Mouse (Mus musculus): ENCODE results near the gene Cpm. TPM values are rescaled to one million over a fixed set of nuclear protein-coding genes. Genes with fewer than 3 reads are reported as not detected.

The Cpm gene
- total and polyA plus RNA-seq, 2 experiments, result 0.80 to 1.4 TPM

DNA sequence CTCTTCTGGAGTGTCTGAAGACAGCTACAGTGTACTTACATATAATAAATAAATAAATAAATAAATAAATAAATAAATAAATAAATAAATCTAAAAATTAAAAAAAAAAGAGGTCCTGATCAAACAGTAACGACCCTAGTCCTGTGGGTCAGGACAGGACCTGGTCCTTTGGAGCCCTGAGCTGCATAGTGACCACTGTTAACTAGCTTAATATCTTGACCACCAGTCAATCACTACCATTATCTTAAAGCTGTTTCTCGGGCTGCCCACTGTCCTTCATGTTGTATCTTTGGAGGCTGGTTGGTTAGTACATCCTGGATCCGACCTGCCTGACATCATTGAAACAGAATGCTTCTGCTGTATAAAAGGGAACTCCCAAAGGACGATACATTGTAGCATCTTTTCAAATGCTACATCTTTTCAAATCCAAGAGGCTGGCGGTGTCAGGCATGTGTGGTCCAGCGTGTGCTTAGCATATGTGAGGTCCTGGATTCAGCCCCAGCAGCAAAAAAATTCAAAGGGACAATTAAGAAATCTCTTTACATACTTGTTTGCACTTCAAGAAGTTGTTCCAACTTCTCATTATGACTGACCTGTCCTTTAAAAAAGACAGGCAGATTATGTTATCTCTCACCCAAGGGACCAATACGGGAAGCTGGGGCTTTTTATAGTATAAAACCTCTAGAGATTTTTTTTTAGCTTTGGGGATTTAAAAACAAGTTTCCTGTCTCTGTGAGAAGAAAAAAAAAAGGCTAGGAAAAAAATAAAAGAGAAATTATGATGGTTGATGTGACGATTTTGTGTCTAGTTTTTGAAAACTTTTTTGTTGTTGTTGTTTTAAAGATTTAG is 23.9 kb downstream of the Cpm start:
- TF ChIP-seq POLR2A (IDR thresholded peaks at IDR 0.05; ENCODE audit: extremely low read depth, insufficient read depth, low read length) (no peak), CTCF (IDR thresholded peaks at IDR 0.05; ENCODE audit: low read depth, low read length) (no peak)
- 87% methylated on average over 8 of the region's 8 CpGs for WGBS
- DNase-seq (ENCODE audit: extremely low read depth, low read depth, low spot score), result no peak
- H3K27ac ChIP-seq (replicated peaks; ENCODE audit: insufficient read depth, low read depth, low read length), result no peak overlapping the region
- H3K36me3 ChIP-seq (ENCODE audit: control insufficient read depth, insufficient read depth, low read length), result no peaks in the 10 kb centered on the region
- no peak overlapping the region for H3K4me3 ChIP-seq (ENCODE audit: insufficient read depth, low read depth, low read length)
- H3K27me3 ChIP-seq (ENCODE audit: control insufficient read depth, insufficient read depth, low read length), result no peaks in the 10 kb centered on the region
- H3K4me1 ChIP-seq (ENCODE audit: control insufficient read depth, insufficient read depth, low read length), result peaks cover 5% of the 10 kb centered on the region
- no peaks in the 10 kb centered on the region for H3K79me2 ChIP-seq (ENCODE audit: control insufficient read depth, insufficient read depth, low read length)
- no peak overlapping the region for H3K9ac ChIP-seq (ENCODE audit: low read depth, low read length)

DNA sequence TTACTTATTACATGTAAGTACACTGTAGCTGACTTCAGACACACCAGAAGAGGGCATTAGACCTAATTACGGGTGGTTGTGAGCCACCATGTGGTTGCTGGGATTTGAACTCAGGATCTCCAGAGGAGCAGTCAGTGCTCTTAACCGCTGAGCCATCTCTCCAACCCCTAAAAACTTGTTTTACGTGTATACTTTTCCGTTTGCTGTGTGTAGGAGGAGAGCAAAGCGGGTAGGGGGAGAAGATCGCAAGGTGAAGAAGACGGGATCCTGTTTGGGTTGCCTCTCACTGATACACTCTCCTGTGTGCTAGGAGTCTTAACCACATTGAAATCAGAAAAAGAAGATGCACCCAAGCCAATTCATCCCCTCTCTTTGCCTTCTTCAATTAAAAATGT is 24.5 kb downstream of the Cpm start:
- TF ChIP-seq POLR2A (IDR thresholded peaks at IDR 0.05; ENCODE audit: extremely low read depth, insufficient read depth, low read length), result no peak
- TF ChIP-seq CTCF (IDR thresholded peaks at IDR 0.05; ENCODE audit: low read depth, low read length), result no peak
- H3K79me2 ChIP-seq (ENCODE audit: control insufficient read depth, insufficient read depth, low read length), result no peaks in the 10 kb centered on the region
- DNase-seq (ENCODE audit: extremely low read depth, low read depth, low spot score), result no peak
- H3K4me1 ChIP-seq (ENCODE audit: control insufficient read depth, insufficient read depth, low read length), result peaks cover 5% of the 10 kb centered on the region
- H3K27me3 ChIP-seq (ENCODE audit: control insufficient read depth, insufficient read depth, low read length), result no peaks in the 10 kb centered on the region
- WGBS, result 93% methylated on average over 7 of the region's 7 CpGs
- H3K4me3 ChIP-seq (ENCODE audit: insufficient read depth, low read depth, low read length), result no peak overlapping the region
- no peaks in the 10 kb centered on the region for H3K36me3 ChIP-seq (ENCODE audit: control insufficient read depth, insufficient read depth, low read length)
- H3K27ac ChIP-seq (replicated peaks; ENCODE audit: insufficient read depth, low read depth, low read length), result no peak overlapping the region
- H3K9ac ChIP-seq (ENCODE audit: low read depth, low read length), result no peak overlapping the region

- Histone ChIP-seq H3K79me2 (ENCODE audit: control insufficient read depth, insufficient read depth, low read length) (no peaks in the 10 kb centered on the region), H3K27ac (replicated peaks; ENCODE audit: insufficient read depth, low read depth, low read length) (no peak overlapping the region), H3K4me1 (ENCODE audit: control insufficient read depth, insufficient read depth, low read length) (peaks cover 5% of the 10 kb centered on the region), H3K4me3 (ENCODE audit: insufficient read depth, low read depth, low read length) (no peak overlapping the region), H3K9ac (ENCODE audit: low read depth, low read length) (no peak overlapping the region), H3K27me3 (ENCODE audit: control insufficient read depth, insufficient read depth, low read length) (no peaks in the 10 kb centered on the region), H3K36me3 (ENCODE audit: control insufficient read depth, insufficient read depth, low read length) (no peaks in the 10 kb centered on the region)
- DNase-seq (ENCODE audit: extremely low read depth, low read depth, low spot score), result peak; percentile 56
- WGBS, result 11% methylated on average over 3 of the region's 3 CpGs
- TF ChIP-seq CTCF (IDR thresholded peaks at IDR 0.05; ENCODE audit: low read depth, low read length) (no peak), POLR2A (IDR thresholded peaks at IDR 0.05; ENCODE audit: extremely low read depth, insufficient read depth, low read length) (no peak)
Observed at GRCm38 (mm10) chr10:117654576-117655123, 25.4 kb downstream of the Cpm start.

DNA sequence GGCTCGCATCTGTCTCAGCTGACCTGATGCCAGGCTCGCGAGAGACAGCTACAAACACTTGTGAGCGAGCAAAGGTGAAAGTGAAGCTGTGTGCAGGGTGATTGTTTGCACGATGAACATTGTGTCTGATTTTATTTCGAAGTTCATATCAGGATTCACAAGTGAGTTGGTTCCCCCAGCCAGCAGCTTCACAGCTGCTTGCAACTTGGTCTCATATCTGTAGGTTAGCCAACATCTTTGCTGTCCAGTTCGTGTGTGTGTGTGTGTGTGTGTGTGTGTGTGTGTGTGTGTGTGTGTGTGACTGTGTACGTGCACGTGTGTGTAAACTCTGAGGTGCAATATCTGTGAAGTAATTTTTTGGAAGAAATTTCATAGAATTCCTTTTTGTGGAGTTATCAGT is 26.2 kb downstream of the Cpm start:
- no peak for DNase-seq (ENCODE audit: extremely low read depth, low read depth, low spot score)
- H3K36me3 ChIP-seq (ENCODE audit: control insufficient read depth, insufficient read depth, low read length), result no peaks in the 10 kb centered on the region
- TF ChIP-seq POLR2A (IDR thresholded peaks at IDR 0.05; ENCODE audit: extremely low read depth, insufficient read depth, low read length) (no peak), CTCF (IDR thresholded peaks at IDR 0.05; ENCODE audit: low read depth, low read length) (no peak)
- no peak overlapping the region for H3K9ac ChIP-seq (ENCODE audit: low read depth, low read length)
- peaks cover 5% of the 10 kb centered on the region for H3K4me1 ChIP-seq (ENCODE audit: control insufficient read depth, insufficient read depth, low read length)
- H3K79me2 ChIP-seq (ENCODE audit: control insufficient read depth, insufficient read depth, low read length), result no peaks in the 10 kb centered on the region
- no peaks in the 10 kb centered on the region for H3K27me3 ChIP-seq (ENCODE audit: control insufficient read depth, insufficient read depth, low read length)
- 84% methylated on average over 9 of the region's 9 CpGs for WGBS
- no peak overlapping the region for H3K4me3 ChIP-seq (ENCODE audit: insufficient read depth, low read depth, low read length)
- H3K27ac ChIP-seq (replicated peaks; ENCODE audit: insufficient read depth, low read depth, low read length), result no peak overlapping the region

- no peak overlapping the region for H3K4me3 ChIP-seq (ENCODE audit: insufficient read depth, low read depth, low read length)
- no peaks in the 10 kb centered on the region for H3K79me2 ChIP-seq (ENCODE audit: control insufficient read depth, insufficient read depth, low read length)
- peaks cover 5% of the 10 kb centered on the region for H3K4me1 ChIP-seq (ENCODE audit: control insufficient read depth, insufficient read depth, low read length)
- WGBS, result 69% methylated on average over 7 of the region's 7 CpGs
- TF ChIP-seq POLR2A (IDR thresholded peaks at IDR 0.05; ENCODE audit: extremely low read depth, insufficient read depth, low read length), result no peak
- no peak for TF ChIP-seq CTCF (IDR thresholded peaks at IDR 0.05; ENCODE audit: low read depth, low read length)
- DNase-seq (ENCODE audit: extremely low read depth, low read depth, low spot score), result no peak
- H3K27me3 ChIP-seq (ENCODE audit: control insufficient read depth, insufficient read depth, low read length), result no peaks in the 10 kb centered on the region
- no peak overlapping the region for H3K27ac ChIP-seq (replicated peaks; ENCODE audit: insufficient read depth, low read depth, low read length)
- no peaks in the 10 kb centered on the region for H3K36me3 ChIP-seq (ENCODE audit: control insufficient read depth, insufficient read depth, low read length)
- H3K9ac ChIP-seq (ENCODE audit: low read depth, low read length), result no peak overlapping the region
Observed at GRCm38 (mm10) chr10:117655908-117656661, 26.8 kb downstream of the Cpm start.

All from liver, adult 2 months (tissue).